Mouse (Mus musculus): ENCODE results near the gene Zbtb1.

Zbtb1 gene

DNA sequence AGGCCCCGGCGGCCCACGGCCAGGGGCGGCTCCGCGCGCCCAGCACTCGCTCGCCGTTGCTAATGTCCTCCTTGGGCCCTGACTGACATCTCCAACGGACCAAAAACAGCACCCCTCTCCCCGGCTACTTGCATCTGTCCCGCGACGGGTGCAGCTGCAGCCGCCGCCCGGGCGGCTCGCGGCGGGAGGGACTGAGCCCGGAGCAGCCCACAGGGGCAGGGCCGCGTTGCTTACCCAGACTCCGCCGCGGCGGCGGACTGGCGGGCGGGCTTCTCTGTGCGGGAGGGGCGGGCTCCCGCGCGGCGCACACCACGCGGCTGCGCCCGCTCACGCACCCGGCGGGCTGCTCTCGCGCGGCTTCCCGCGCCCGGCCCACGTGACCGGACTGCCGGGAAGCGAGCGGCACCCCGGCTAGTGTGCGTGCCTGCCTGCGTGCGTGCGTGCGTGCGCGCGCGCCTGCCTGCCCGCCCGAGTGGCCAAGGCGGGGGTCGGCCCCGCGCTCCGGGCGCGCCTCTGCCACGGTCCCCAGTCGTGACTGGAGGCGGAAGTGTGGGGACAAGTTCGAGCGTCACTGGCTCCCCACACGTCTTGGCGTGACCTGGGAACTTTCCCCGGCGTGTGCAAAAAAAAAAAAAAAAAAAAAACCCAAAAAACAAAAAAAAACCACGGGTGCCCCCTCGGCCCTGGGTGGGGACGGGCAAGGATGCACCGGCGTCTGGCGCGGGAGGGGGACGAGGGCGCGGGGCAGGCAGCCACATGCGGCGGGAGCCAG, 674 bp upstream of the Zbtb1 start, which contains the start of gene Zbtb25:
Gene Zbtb25, minus strand, starts transcription at position 397 of the 772 bp plus-strand sequence.
- DNase-seq: peak; percentile 88 to 94

DNA sequence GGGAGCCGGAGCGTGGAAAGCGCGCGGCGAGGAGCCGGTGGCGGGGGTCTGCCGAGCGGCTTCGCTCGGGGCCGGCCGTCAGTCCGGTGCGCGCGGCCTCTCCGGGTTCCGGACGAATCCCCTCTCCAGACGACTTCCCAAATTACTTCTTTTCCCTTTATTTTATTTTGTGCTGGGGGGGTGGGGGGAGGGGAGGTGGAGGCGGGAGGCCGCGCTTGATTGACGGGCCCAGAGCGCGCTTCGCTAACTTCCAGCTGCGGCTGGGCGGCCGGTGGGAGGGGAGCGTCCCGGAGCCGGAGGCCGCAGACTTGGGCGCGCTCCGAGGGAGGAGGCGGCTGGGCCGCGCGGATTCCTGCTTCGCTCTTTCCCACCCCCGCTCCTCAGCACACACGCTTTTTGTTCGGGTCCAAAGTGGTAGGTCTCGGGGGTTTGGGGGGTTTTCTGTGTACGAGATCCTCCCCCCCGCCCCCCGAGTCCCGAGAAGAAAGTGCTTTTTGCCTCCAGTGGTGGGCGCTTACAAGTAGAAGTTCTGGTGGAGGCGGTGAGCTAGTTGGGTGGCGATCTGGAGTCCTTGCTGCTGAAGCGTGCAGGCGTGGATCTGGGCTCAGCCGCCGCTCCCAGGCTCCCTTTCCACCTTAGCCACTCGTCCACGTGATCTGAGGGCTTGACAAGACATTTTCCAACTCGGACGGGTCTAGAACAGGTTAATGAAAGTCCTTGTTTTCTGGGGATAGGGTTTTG, 935 bp downstream of the Zbtb1 start:
- peak; percentile 85 to 90 for DNase-seq

DNA sequence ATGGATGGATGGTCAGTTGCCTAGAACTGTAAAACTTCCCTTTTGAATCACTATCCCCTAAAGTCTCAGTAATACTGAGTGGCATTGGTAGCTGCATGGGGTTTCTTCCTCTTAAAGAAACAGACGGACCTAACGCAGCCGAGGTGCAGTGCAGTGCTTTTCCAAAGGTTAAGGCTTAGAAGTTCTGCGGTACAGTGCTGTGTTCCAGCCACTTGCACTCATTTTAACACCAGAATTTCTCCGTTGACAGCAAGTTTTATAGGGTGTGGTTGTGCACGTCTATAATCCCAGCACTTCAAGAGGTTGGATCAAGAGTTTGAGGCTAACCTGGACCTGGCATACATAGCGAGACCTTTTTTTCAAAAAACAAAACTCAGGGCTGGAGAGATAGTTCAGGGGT, 2.0 kb downstream of the Zbtb1 start:
- no peak for DNase-seq

DNA sequence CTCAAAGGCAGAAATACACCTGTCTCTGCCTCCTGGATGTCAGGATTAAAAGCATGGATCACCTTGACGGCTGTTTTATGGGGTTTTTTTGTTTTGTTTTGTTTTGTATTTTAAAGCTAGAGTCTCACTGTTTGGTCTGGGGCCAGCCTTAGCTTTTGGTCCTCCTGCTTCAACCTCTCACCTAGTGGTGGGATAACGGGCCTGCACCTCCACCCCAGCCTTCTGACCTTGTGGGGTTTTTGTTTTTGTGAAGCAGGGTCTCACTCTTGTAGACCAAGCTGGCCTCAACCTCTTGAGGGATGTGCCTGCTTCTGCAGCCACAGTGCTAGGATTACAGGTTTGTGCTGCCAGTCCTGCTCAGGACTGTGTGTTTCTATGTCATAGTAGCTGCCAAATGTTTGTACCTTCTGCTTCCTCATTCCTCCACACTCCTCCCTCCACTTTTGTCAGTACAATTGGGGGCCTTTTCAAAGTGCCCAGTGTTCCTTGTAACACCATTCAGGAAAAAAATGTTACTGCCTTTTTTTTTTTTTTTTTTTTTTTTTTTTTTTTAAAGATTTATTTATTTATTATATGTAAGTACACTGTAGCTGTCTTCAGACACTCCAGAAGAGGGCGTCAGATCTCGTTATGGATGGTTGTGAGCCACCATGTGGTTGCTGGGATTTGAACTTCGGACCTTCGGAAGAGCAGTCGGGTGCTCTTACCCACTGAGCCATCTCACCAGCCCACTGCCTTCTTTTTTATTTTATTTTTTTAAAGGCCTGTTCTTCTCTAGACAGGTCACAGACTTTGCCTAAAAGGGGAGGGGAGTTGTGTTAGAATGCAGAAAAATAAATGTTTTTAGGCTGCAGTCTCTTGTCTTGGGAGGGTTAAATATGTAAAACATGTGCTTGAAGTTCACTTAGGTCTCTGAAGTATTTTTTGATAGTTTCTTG, 3.1 kb downstream of the Zbtb1 start:
- no peak for DNase-seq

DNA sequence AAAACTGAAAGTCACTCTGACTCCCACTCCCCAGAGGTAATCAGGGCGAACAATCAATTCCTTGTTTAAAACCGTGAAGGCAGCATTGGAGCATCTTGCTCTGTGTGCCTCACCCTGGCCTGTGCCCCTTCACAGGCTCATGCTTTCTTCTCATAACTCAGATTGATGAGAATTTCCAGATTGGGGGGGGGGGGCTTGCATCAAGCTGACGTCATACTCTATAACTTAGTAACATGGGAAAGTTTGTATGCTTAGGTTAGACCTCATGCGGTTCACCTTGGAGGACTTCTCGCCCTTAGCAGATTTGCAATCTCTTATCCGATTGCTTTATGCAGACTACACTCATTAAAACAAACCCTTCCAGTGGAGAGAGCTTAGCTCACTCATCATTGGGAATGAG, 3.9 kb downstream of the Zbtb1 start:
- DNase-seq: no peak

DNA sequence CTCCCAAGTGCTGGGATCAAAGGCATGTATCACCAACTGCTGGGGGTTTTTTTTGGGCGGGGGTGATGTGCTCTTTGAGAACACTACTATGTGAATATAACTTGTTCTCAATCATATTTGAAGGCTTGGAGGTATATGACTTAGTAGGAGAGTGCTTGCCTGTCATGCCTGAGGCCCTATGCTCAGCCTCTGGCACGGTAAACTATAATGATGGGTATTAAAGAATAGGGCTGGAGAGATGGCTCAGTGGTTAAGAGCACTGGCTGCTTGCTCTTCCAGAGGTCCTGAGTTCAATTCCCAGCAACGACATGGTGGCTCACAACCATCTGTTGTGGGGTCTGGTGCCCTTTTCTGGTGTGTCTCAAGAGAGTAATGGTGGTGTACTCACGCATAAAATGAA, 4.8 kb downstream of the Zbtb1 start:
- DNase-seq: no peak

DNA sequence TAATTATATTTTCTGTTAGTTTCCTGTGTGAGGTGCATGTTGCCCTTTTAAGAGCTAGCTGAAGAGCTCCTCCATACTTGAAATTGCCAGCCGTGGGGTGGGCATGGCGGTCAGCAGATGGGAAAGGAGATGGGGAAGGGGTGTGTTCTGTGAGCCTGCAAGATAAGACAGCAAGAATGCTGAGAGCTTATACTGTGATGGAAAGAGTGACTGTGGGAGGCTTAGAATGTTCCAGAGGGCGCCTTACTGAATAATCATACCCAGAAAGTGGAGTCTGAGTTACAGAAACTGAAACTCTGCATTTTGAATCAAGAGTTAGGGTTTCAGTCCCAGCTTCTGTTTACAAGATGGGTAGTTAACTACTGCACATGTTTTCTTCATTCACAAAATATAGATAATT, 5.4 kb downstream of the Zbtb1 start:
- no peak for DNase-seq

DNA sequence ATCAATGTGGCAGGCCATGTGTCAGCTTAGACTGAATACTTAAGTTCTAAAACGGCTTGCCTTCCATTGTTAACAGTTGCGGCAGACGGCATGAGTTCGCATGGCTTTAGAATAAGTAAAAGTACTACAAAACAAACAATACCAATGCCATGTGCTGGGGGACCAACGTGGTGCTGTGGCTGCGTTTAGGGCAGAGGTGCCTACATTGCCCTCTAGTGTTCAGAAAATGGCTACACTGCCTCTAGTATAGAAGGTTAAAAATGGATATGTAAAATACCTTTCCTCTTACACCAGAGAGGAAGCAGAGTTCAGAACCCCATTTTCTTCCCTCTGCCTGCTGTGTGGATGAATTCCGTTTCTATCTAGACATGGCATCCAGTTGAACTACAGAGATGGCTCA, 6.6 kb downstream of the Zbtb1 start:
- DNase-seq: peak in 1 of 2 experiments; percentile 51

DNA sequence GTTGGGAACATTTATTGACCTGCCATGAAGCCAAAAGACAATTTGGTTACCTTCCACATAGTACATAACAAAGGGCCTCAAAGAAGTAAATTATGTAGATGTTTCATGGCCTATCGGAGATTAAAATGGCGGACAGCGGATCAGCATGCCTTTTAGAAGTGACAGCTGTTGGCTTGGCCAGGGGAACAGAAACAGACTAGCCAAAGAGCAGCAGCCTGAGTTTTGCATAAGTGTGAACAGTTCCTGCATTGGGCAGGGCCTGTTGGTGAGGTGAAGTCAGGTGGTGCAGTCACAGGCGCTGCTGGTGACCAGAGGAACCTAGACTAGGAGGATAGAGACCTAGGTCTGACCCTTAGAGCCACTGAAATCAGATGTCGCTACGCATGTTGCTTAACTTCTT, 7.0 kb downstream of the Zbtb1 start:
- DNase-seq: no peak

DNA sequence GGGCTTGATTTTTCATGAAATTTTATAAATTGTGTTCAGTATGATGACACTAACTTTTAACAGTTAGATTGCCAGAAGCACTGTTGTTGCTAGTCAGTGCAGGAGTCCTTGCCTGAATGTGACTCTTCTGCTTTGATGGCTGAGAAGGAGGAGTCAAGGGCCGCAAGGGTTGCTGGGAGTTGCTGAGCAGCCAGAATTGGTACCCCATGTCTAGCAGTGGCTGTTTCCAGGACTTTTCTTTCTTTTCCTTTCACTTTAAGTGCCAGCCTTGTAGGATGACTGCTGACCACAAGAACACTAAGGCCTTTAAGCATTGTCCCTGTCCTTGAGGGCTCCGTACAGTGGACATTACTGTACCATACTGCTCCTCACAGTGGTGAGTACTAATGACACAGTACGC, 7.7 kb downstream of the Zbtb1 start:
- DNase-seq: no peak

DNA sequence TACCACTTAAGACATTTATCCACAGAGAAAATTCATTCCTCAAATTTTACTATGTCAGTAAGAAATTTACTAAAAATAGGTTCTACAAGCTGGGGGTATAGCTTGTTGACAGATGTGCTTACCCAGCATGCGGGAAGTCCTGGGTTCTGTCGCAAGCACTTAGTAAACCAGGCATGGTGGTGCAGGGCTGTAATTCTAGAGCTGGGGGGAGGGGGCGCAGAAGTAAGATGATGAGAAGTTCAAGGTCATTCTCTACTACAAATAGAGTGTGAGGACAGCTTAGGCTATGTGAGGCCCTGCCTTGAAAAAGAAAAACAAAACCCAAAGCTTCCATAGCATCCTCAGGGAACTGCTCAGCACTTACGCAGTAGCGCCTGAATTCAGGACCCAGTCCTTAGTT, 8.5 kb downstream of the Zbtb1 start:
- no peak for DNase-seq

DNA sequence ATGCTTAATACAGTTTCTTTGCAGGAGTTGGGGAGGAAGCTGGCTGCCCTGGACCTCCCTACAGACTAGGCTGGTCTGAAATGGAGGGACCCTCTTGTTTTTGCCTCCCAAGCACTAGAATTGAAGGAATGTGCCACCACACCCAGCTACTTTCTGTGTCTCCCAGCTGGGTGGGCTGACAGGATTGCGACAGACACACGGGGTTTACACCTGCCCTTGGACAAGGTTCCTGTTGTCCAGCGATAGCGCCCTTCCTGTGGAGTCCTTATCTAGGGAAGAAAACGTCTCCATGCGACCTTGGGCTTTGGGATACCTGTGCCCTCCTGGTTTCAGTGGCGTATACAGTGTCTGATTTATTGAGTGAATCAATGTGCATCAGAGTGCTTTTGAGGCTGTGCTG, 10.1 kb downstream of the Zbtb1 start:
- DNase-seq: no peak

DNA sequence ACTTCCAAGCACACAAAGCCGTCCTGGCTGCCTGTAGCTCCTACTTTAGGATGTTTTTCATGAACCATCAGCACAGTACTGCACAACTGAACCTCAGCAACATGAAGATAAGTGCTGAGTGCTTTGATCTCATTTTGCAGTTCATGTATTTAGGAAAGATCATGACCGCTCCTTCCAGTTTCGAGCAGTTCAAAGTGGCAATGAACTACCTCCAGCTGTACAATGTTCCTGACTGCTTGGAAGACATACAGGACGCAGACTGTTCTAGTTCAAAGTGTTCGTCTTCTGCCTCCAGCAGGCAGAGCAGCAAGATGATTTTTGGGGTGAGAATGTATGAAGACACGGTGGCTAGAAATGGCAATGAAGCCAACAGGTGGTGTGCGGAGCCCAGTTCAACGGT, 15.3 kb downstream of the Zbtb1 start:
- DNase-seq: no peak

DNA sequence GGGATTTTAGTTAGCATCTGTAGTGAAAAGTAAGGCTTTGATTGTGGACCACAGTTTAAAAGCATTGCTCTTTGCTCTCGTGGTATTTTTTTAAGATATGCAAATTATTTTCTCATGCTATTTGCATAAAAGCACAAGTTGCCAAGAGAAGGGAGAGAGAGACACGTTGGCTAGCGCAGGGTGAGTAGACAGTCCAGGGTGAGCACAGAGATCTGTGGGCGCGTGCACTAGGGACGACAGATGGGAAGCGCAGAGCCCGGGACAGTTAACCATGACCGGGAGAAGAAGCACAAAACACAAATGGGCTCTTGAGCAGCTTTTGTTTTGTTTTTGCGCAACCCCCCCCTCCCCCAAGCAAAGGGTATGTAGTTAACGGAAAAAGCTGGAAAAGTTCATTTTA, 18.7 kb downstream of the Zbtb1 start:
- no peak for DNase-seq

DNA sequence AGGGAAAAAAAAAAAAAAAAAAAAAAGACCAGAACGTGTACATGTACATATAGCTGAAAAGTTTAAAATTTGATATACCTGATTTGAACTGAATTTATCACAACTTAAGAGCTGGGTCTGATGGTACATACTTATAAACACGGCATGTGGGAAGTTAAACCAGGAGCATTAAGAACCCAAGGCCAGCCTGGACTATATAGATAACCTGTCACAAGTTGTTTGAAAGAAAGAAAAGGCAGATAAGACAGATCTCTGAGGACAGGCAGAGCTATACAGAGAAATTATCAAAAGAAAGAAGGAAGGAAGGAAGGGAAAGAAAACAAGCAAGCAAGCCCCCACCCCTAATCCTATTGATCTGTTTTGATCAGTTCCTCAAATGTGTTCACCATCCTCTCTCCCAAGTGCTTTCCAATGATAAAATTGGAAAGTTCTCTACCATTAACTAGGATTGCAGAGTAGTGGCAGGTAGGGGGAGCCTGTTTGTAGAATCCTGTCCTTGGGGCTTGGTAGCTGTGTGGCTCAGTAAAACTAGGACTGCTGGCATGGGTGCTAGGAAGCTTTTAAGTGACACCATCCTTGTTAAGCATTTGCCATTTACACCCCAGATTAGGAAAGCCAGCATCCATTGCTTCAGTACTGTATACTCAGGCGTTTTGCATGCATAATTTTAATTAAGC, 21.7 kb downstream of the Zbtb1 start:
- no peak for DNase-seq

DNA sequence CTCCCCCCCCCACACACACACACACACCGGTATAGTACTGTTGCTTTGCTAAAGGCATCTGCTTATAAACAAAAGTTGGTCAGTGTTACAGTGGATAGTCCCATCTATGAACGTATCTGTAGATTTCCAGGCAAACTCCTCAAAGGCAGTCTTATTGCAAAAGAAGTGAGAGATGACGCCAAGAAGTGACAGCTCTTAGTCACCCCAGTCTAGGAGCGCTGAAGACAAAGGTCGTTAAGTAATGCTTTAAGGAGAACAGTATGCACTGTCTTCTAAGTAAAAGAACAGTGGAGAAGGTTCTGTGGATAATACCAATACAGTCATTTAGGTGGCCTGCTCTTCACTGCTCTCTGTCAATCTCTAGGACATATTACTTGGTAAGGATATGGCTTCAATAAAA, 22.9 kb downstream of the Zbtb1 start:
- DNase-seq: no peak

DNA sequence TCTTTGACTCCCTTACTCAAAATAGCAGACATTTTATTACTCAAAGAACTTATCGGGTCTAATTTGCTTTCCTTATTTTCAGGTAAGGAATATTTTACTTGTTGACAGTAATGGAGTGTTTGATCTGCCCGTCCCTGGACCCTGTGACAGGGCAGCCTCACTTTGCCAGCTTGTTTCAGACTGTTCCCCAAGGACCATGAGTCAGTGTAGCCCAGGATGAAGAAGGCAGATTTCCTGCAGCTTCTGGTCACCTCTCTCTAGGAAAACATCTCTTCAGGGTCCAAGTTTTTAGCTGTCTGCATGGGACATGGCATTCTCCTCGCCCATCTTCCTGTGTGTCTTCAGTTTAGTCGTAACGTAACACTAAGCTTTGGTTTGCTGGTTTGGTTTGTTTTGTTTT, 27.2 kb downstream of the Zbtb1 start:
- DNase-seq: no peak

DNA sequence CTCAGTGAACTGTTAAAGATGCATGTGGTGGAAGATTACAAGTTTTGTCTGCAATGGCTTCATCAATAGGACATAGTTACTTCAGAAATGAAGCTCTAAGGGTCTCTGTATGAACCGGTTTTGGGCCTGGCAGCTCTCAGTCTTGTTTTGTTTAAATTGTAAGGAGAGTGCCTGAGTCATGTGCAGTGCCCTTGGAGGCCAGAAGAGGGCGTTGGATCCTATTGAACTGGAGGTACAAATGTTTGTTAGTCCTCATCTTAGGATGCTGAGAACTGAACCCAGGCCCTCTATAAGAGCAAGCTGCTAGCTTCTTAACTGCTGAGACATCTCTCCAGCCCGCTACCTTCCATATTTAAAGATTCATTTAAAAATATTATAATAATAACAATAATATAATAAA, 31.6 kb downstream of the Zbtb1 start:
- no peak for DNase-seq

DNA sequence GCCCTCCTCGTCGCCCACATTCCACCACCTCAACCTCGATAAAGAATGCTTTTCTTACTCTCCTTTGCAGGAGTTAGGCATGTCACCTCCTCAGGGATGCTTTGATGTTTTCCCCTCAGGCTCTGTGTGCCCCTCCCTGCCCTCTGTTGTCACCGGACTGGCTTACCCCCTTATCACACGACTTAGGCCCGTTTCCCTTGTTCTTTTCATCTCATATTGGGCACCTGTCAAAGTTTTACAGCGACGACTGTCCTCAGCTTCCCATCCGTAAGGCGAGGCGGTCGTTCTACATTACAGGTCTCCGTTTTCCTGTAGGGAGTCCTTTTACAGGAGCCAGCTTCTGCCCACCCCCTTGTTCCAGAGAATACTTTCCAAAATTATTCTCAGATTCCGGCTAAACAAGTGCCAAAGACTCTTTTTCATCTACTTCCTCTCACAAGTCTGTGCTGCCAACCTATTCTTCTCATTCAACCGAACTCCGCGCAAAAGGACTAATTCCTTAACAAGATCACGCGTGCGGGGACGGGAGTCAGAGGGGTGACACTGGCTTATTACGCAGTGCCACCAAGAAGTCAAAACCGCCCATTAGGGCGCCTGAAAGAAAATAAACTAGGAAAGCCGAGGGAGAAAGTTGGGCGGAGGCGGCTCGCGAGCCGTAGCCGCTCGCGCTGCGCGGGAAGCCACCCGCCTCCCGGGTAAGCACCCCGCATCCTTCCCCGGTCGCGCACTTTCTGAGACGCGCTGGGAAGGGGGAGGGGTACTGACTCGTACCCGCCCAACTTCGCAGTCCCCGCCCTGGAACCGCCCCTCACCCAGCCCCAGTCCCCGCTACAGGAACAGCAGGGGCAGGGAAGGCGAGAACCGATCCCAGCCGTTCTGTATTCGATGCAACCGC, 33.2 kb downstream of the Zbtb1 start:
- DNase-seq: no peak

DNA sequence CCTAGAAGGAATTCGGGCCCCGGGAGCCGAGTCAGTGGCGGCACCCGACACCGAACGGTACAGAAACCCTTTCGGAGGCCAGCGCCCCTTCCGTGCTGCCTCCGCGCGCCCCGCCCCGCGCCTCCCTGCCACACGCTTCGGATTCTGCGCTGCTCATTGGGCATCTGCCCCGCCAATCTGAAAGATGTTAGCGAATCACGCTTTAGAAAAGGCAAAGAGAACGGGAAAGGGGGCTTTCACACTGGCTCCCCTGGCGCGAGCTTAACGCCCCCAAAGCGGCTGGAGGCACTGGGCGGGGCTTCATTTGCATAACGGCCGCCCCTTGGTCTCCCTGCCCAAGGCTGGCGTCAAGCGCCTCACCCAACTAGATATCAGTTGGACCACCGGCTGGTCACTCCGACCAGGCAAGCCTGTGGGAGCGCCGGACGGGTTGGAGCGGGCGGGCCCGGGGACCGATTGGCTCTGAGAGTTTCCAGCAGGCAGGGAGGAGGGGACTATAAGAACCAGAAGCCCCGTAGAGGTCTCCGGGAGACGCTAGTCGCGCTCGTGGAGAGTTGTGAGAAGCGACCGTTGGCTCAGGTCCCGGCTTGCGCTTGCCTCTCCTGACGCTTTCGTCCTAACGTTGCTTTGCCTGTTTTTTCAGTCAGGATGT, 33.9 kb downstream of the Zbtb1 start, which contains the start of gene Hspa2:
Gene Hspa2, plus strand, starts transcription at position 291 of the 652 bp plus-strand sequence.
- peak; percentile 100 for DNase-seq

DNA sequence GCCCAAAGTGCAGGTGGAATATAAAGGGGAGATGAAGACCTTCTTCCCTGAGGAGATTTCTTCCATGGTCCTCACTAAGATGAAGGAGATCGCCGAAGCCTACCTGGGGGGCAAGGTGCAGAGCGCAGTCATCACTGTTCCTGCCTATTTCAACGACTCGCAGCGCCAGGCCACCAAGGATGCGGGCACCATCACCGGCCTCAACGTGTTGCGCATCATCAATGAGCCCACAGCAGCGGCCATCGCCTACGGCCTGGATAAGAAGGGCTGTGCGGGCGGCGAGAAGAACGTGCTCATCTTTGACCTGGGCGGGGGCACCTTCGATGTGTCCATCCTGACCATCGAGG, 34.7 kb downstream of the Zbtb1 start:
- DNase-seq: peak in 1 of 2 experiments; percentile 35

Data from lung, postnatal 4 days (tissue).